Mouse (Mus musculus): ENCODE measurements at regions not wholly inside any gene's neighbourhood (a gene's known extent, or its start where the extent isn't known, plus 50 kb on each side); places are given as distances from the start of the nearest gene placed in this dataset.
A peak's percentile ranks its signal among the peaks of the same experiment; 100 is the strongest.

GRCm38 (mm10) chr2:116772569-116772968, 105.9 kb upstream of the Tmco5 start:
- Histone ChIP-seq H3K4me2 (ENCODE audit: low read depth, severe bottlenecking) (no peak overlapping the region), H3K4me1 (ENCODE audit: control insufficient read depth, insufficient read depth, low read length) (no peaks in the 10 kb centered on the region), H3K9ac (ENCODE audit: low read length) (no peak overlapping the region), H3K27ac (replicated peaks; ENCODE audit: low read depth, low read length) (no peak overlapping the region), H3K4me3 (ENCODE audit: low read depth, low read length) (no peak overlapping the region), H3K9me3 (ENCODE audit: control insufficient read depth, low read length) (no peaks in the 10 kb centered on the region), H3K27me3 (ENCODE audit: control insufficient read depth, insufficient read depth, low read length) (no peaks in the 10 kb centered on the region), H3K36me3 (ENCODE audit: control insufficient read depth, insufficient read depth, low read length) (no peaks in the 10 kb centered on the region)
- 90% methylated on average over 6 of the region's 6 CpGs for WGBS
- DNase-seq (ENCODE audit: low spot score) (no peak), ATAC-seq (ENCODE audit: insufficient number of reproducible peaks, low FRiP score, low TSS enrichment, low read depth) (no peak)

GRCm38 (mm10) chr2:116800141-116800540, 78.3 kb upstream of the Tmco5 start:
- ATAC-seq (ENCODE audit: insufficient number of reproducible peaks, low FRiP score, low TSS enrichment, low read depth), result no peak

GRCm38 (mm10) chr2:116801578-116801977, 76.9 kb upstream of the Tmco5 start:
- no peak for ATAC-seq (ENCODE audit: insufficient number of reproducible peaks, low FRiP score, low TSS enrichment, low read depth)
- 88% methylated on average over 7 of the region's 7 CpGs for WGBS

More at GRCm38 (mm10) chr2:116800141-116800540, 78.3 kb upstream of the Tmco5 start:
- H3K27me3 ChIP-seq (ENCODE audit: control insufficient read depth, insufficient read depth, low read length), result no peaks in the 10 kb centered on the region
- no peaks in the 10 kb centered on the region for H3K4me1 ChIP-seq (ENCODE audit: control insufficient read depth, insufficient read depth, low read length)
- H3K9ac ChIP-seq (ENCODE audit: low read length), result no peak overlapping the region
- WGBS, result 87% methylated on average over 2 of the region's 2 CpGs
- H3K4me2 ChIP-seq (ENCODE audit: low read depth, severe bottlenecking), result no peak overlapping the region
- H3K27ac ChIP-seq (replicated peaks; ENCODE audit: low read depth, low read length), result no peak overlapping the region
- no peaks in the 10 kb centered on the region for H3K36me3 ChIP-seq (ENCODE audit: control insufficient read depth, insufficient read depth, low read length)
- H3K4me3 ChIP-seq (ENCODE audit: low read depth, low read length), result no peak overlapping the region
- no peak for DNase-seq (ENCODE audit: low spot score)
- H3K9me3 ChIP-seq (ENCODE audit: control insufficient read depth, low read length), result no peaks in the 10 kb centered on the region

GRCm38 (mm10) chr2:116807207-116807606, 71.3 kb upstream of the Tmco5 start:
- Histone ChIP-seq H3K9me3 (ENCODE audit: control insufficient read depth, low read length) (no peaks in the 10 kb centered on the region), H3K27ac (replicated peaks; ENCODE audit: low read depth, low read length) (no peak overlapping the region), H3K36me3 (ENCODE audit: control insufficient read depth, insufficient read depth, low read length) (no peaks in the 10 kb centered on the region), H3K9ac (ENCODE audit: low read length) (no peak overlapping the region), H3K4me3 (ENCODE audit: low read depth, low read length) (no peak overlapping the region), H3K27me3 (ENCODE audit: control insufficient read depth, insufficient read depth, low read length) (no peaks in the 10 kb centered on the region), H3K4me1 (ENCODE audit: control insufficient read depth, insufficient read depth, low read length) (no peaks in the 10 kb centered on the region), H3K4me2 (ENCODE audit: low read depth, severe bottlenecking) (no peak overlapping the region)
- DNase-seq (ENCODE audit: low spot score), result no peak
- ATAC-seq (ENCODE audit: insufficient number of reproducible peaks, low FRiP score, low TSS enrichment, low read depth), result no peak
- 81% methylated on average over 3 of the region's 3 CpGs for WGBS

More at GRCm38 (mm10) chr2:116801578-116801977, 76.9 kb upstream of the Tmco5 start:
- no peaks in the 10 kb centered on the region for H3K9me3 ChIP-seq (ENCODE audit: control insufficient read depth, low read length)
- H3K36me3 ChIP-seq (ENCODE audit: control insufficient read depth, insufficient read depth, low read length), result no peaks in the 10 kb centered on the region
- no peak for DNase-seq (ENCODE audit: low spot score)
- no peak overlapping the region for H3K4me3 ChIP-seq (ENCODE audit: low read depth, low read length)
- no peak overlapping the region for H3K4me2 ChIP-seq (ENCODE audit: low read depth, severe bottlenecking)
- no peak overlapping the region for H3K27ac ChIP-seq (replicated peaks; ENCODE audit: low read depth, low read length)
- H3K4me1 ChIP-seq (ENCODE audit: control insufficient read depth, insufficient read depth, low read length), result no peaks in the 10 kb centered on the region
- no peaks in the 10 kb centered on the region for H3K27me3 ChIP-seq (ENCODE audit: control insufficient read depth, insufficient read depth, low read length)
- no peak overlapping the region for H3K9ac ChIP-seq (ENCODE audit: low read length)

GRCm38 (mm10) chr2:116807636-116808035, 70.9 kb upstream of the Tmco5 start:
- no peak overlapping the region for H3K4me2 ChIP-seq (ENCODE audit: low read depth, severe bottlenecking)
- H3K27me3 ChIP-seq (ENCODE audit: control insufficient read depth, insufficient read depth, low read length), result no peaks in the 10 kb centered on the region
- no peak overlapping the region for H3K4me3 ChIP-seq (ENCODE audit: low read depth, low read length)
- DNase-seq (ENCODE audit: low spot score) (no peak), ATAC-seq (ENCODE audit: insufficient number of reproducible peaks, low FRiP score, low TSS enrichment, low read depth) (no peak)
- H3K9me3 ChIP-seq (ENCODE audit: control insufficient read depth, low read length), result no peaks in the 10 kb centered on the region
- no peaks in the 10 kb centered on the region for H3K4me1 ChIP-seq (ENCODE audit: control insufficient read depth, insufficient read depth, low read length)
- WGBS, result 78% methylated on average over 7 of the region's 7 CpGs
- no peak overlapping the region for H3K9ac ChIP-seq (ENCODE audit: low read length)
- no peaks in the 10 kb centered on the region for H3K36me3 ChIP-seq (ENCODE audit: control insufficient read depth, insufficient read depth, low read length)
- no peak overlapping the region for H3K27ac ChIP-seq (replicated peaks; ENCODE audit: low read depth, low read length)

GRCm38 (mm10) chr2:116808113-116808512, 70.4 kb upstream of the Tmco5 start:
- Histone ChIP-seq H3K36me3 (ENCODE audit: control insufficient read depth, insufficient read depth, low read length) (no peaks in the 10 kb centered on the region), H3K9me3 (ENCODE audit: control insufficient read depth, low read length) (no peaks in the 10 kb centered on the region), H3K9ac (ENCODE audit: low read length) (no peak overlapping the region), H3K4me3 (ENCODE audit: low read depth, low read length) (no peak overlapping the region), H3K27me3 (ENCODE audit: control insufficient read depth, insufficient read depth, low read length) (no peaks in the 10 kb centered on the region), H3K4me2 (ENCODE audit: low read depth, severe bottlenecking) (no peak overlapping the region), H3K27ac (replicated peaks; ENCODE audit: low read depth, low read length) (no peak overlapping the region), H3K4me1 (ENCODE audit: control insufficient read depth, insufficient read depth, low read length) (peaks cover 1% of the 10 kb centered on the region)
- no peak for DNase-seq (ENCODE audit: low spot score)
- 82% methylated on average over 6 of the region's 6 CpGs for WGBS
- no peak for ATAC-seq (ENCODE audit: insufficient number of reproducible peaks, low FRiP score, low TSS enrichment, low read depth)

GRCm38 (mm10) chr2:116808554-116808953, 69.9 kb upstream of the Tmco5 start:
- Histone ChIP-seq H3K4me3 (ENCODE audit: low read depth, low read length) (no peak overlapping the region), H3K36me3 (ENCODE audit: control insufficient read depth, insufficient read depth, low read length) (no peaks in the 10 kb centered on the region), H3K27ac (replicated peaks; ENCODE audit: low read depth, low read length) (no peak overlapping the region), H3K4me2 (ENCODE audit: low read depth, severe bottlenecking) (no peak overlapping the region), H3K27me3 (ENCODE audit: control insufficient read depth, insufficient read depth, low read length) (no peaks in the 10 kb centered on the region), H3K9ac (ENCODE audit: low read length) (no peak overlapping the region), H3K9me3 (ENCODE audit: control insufficient read depth, low read length) (no peaks in the 10 kb centered on the region), H3K4me1 (ENCODE audit: control insufficient read depth, insufficient read depth, low read length) (peaks cover 6% of the 10 kb centered on the region)
- no peak for ATAC-seq (ENCODE audit: insufficient number of reproducible peaks, low FRiP score, low TSS enrichment, low read depth)
- 86% methylated on average over 8 of the region's 8 CpGs for WGBS
- DNase-seq (ENCODE audit: low spot score), result no peak

- Histone ChIP-seq H3K27ac (replicated peaks; ENCODE audit: low read depth, low read length) (no peak overlapping the region), H3K9ac (ENCODE audit: low read length) (no peak overlapping the region), H3K36me3 (ENCODE audit: control insufficient read depth, insufficient read depth, low read length) (no peaks in the 10 kb centered on the region), H3K4me3 (ENCODE audit: low read depth, low read length) (no peak overlapping the region), H3K27me3 (ENCODE audit: control insufficient read depth, insufficient read depth, low read length) (no peaks in the 10 kb centered on the region), H3K4me2 (ENCODE audit: low read depth, severe bottlenecking) (no peak overlapping the region), H3K4me1 (ENCODE audit: control insufficient read depth, insufficient read depth, low read length) (peaks cover 7% of the 10 kb centered on the region), H3K9me3 (ENCODE audit: control insufficient read depth, low read length) (no peaks in the 10 kb centered on the region)
- ATAC-seq (ENCODE audit: insufficient number of reproducible peaks, low FRiP score, low TSS enrichment, low read depth) (no peak), DNase-seq (ENCODE audit: low spot score) (no peak)
- 94% methylated on average over 16 of the region's 16 CpGs for WGBS
Measured at GRCm38 (mm10) chr2:116810116-116810515, 68.4 kb upstream of the Tmco5 start.

- DNase-seq (ENCODE audit: low spot score), result peak; percentile 75
- 41% methylated on average over 13 of the region's 13 CpGs for WGBS
Measured at GRCm38 (mm10) chr2:116812869-116813558, 65.5 kb upstream of the Tmco5 start.

More at GRCm38 (mm10) chr2:116812869-116813558, 65.5 kb upstream of the Tmco5 start:
- Histone ChIP-seq H3K27ac (replicated peaks; ENCODE audit: low read depth, low read length) (no peak overlapping the region), H3K36me3 (ENCODE audit: control insufficient read depth, insufficient read depth, low read length) (no peaks in the 10 kb centered on the region), H3K4me2 (ENCODE audit: low read depth, severe bottlenecking) (no peak overlapping the region), H3K27me3 (ENCODE audit: control insufficient read depth, insufficient read depth, low read length) (no peaks in the 10 kb centered on the region), H3K9ac (ENCODE audit: low read length) (no peak overlapping the region), H3K9me3 (ENCODE audit: control insufficient read depth, low read length) (no peaks in the 10 kb centered on the region), H3K4me3 (ENCODE audit: low read depth, low read length) (no peak overlapping the region), H3K4me1 (ENCODE audit: control insufficient read depth, insufficient read depth, low read length) (peaks cover 7% of the 10 kb centered on the region)
- ATAC-seq (ENCODE audit: insufficient number of reproducible peaks, low FRiP score, low TSS enrichment, low read depth), result peak; percentile 58; the same call in 1 of the 2 replicates
